Mouse (Mus musculus) erythroblast, embryonic 14.5 days (primary cell): ENCODE measurements around the gene Dnajc22.

Source experiments
- GATA1 ChIP-seq: IDR thresholded peaks from 2 replicates; pipeline ENCODE4 v1.6.1; 2012; ENCODE audit warnings: low read length, inconsistent platforms, mixed read lengths
- TAL1 ChIP-seq: IDR thresholded peaks from 3 replicates; pipeline ENCODE4 v1.6.1; 2012; ENCODE audit warnings: low read length, inconsistent platforms, mixed read lengths

- no peak for TF ChIP-seq GATA1
- TF ChIP-seq TAL1 = no peak
These were observed 10.6 kb upstream of the Dnajc22 start for GRCm38 (mm10) chr15:99082322-99082721.
